Mouse (Mus musculus): ENCODE measurements around the gene B3gat2. TPM values are rescaled to one million over a fixed set of nuclear protein-coding genes. Genes with fewer than 3 reads are reported as not detected.

B3gat2 gene
- polyA plus RNA-seq, 1 experiment, result not detected

GRCm38 (mm10) chr1:23872194-23872593 is 110.6 kb downstream of the B3gat2 start:
- TF ChIP-seq GATA1 (IDR thresholded peaks at IDR 0.05; ENCODE audit: low read length), result no peak

GRCm38 (mm10) chr1:23882681-23883080 is 121.1 kb downstream of the B3gat2 start:
- TF ChIP-seq GATA1 (IDR thresholded peaks at IDR 0.05; ENCODE audit: low read length), result no peak

- no peak for TF ChIP-seq GATA1 (IDR thresholded peaks at IDR 0.05; ENCODE audit: low read length)
Measured at GRCm38 (mm10) chr1:23884087-23884668, 122.6 kb downstream of the B3gat2 start.

GRCm38 (mm10) chr1:23884914-23885313 is 123.4 kb downstream of the B3gat2 start:
- no peak for TF ChIP-seq GATA1 (IDR thresholded peaks at IDR 0.05; ENCODE audit: low read length)

- TF ChIP-seq GATA1 (IDR thresholded peaks at IDR 0.05; ENCODE audit: low read length), result no peak
Measured at GRCm38 (mm10) chr1:23892072-23892471, 130.5 kb downstream of the B3gat2 start.

Other genes with a start within 250 kb of the B3gat2 start
- gene Smap1, start 160.6 kb downstream of the B3gat2 start, polyA plus RNA-seq (2012), result 39.8 and 50.7 TPM in 2 replicates
- 0.94 and 1.3 TPM in 2 replicates for gene Sdhaf4, start 243.9 kb downstream of the B3gat2 start, polyA plus RNA-seq (2012)